Mouse (Mus musculus) erythroblast, embryonic 14.5 days (primary cell): ENCODE results near the gene Clptm1.

Experiments
- GATA1 ChIP-seq: IDR thresholded peaks from 2 replicates; pipeline ENCODE4 v1.6.1; 2012; ENCODE audit warnings: low read length, inconsistent platforms, mixed read lengths
- TAL1 ChIP-seq: IDR thresholded peaks from 3 replicates; pipeline ENCODE4 v1.6.1; 2012; ENCODE audit warnings: low read length, inconsistent platforms, mixed read lengths

DNA sequence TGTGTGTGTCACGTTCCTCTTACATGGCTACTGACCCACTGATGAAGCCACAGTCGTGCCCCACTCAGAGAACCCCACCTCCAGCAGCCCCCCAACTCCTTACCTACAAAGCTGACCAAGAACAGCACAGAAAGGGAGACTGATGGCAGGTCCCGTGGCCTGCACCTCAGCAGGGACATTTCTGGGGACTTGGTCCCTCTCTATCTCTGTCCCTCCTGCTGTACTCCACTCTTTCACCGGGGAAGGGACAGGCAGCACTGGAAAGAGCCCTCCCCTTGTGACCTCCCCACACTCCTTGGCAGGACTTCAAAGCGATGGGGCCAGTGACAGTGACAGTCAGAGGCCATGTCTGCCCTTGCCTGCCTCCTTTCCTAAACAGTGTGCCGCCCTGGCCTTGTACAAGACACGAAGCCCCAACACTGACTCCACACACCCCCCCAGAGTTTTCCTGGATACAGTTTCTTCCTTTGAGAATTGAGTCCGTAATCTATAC lies 16.4 kb upstream of the Clptm1 start, which contains the start of the genes Gm44805 and Apoc4:
- TF ChIP-seq GATA1 (no peak), TAL1 (no peak)
